In the genomic region with DNA sequence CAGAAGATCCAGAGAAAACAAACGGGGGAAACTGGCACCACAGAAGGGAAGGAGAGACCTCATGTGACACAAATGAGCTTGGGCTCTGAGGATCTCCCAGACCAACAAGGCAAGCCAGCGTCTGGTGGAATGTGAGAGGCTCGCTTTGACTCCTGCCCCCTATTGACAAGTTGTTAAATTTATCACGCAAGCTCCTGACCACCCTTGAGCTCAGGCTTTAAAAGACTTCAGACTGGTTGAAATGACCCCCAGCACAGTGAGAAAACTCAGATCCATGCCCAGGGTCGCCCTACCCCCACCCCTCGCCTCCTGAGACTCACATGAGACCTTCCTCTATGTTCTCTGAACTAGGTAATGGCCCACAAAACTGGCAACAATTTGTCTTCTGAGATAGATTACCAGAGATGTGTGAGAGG, we compare ENCODE assay signal across 8 mouse cellular contexts. TPM values are rescaled to one million over a fixed set of nuclear protein-coding genes. Genes with fewer than 3 reads are reported as not detected.
DNase-seq lines count a peak whose midpoint lies in the region; ATAC-seq and TF ChIP-seq lines count a peak whose summit lies in the region.

A gene (plus strand): TSS at position 242 of the 416 bp plus-strand sequence.

- WGBS in kidney, embryonic 16.5 days, result 2% methylated on average over 6 of the region's 6 CpGs
- WGBS in embryonic facial prominence, embryonic 14.5 days, result 3% methylated on average over 6 of the region's 6 CpGs
- 2% methylated on average over 6 of the region's 6 CpGs for WGBS in intestine, embryonic 16.5 days
- under 1% methylated on average over 6 of the region's 6 CpGs for WGBS in stomach, postnatal 0 days

- H3K4me3 ChIP-seq in kidney, embryonic 16.5 days (ENCODE audit: low read length), result peak within 1 kb of the TSS; percentile 56
- H3K4me3 ChIP-seq in embryonic facial prominence, embryonic 14.5 days (ENCODE audit: low read depth, low read length), result peak within 1 kb of the TSS; percentile 42
- peak within 1 kb of the TSS; percentile 50 for H3K4me3 ChIP-seq in intestine, embryonic 16.5 days (ENCODE audit: low read length)
- H3K4me3 ChIP-seq in stomach, postnatal 0 days (ENCODE audit: low read depth, low read length), result peak within 1 kb of the TSS; percentile 34

- peak; percentile 60 for TF ChIP-seq CTCF in stomach, postnatal 0 days (IDR thresholded peaks at IDR 0.05; ENCODE audit: low read depth)

- H3K9me3 ChIP-seq in kidney, embryonic 16.5 days (ENCODE audit: low read length), result no peaks in the 10 kb centered on the region
- H3K9me3 ChIP-seq in embryonic facial prominence, embryonic 14.5 days (ENCODE audit: control insufficient read depth, low read length), result no peaks in the 10 kb centered on the region
- no peaks in the 10 kb centered on the region for H3K9me3 ChIP-seq in intestine, embryonic 16.5 days (ENCODE audit: control insufficient read depth, low read length)
- H3K9me3 ChIP-seq in stomach, postnatal 0 days (ENCODE audit: control insufficient read depth, low read length), result no peaks in the 10 kb centered on the region

- DNase-seq in kidney, adult 11 months, result no peak
- peak; percentile 57 for DNase-seq in NIH3T3 (ENCODE audit: low read depth)
- peak; percentile 81 for DNase-seq in embryonic facial prominence, embryonic 14.5 days (ENCODE audit: low spot score)
- no peak for DNase-seq in stomach, postnatal 0 days (ENCODE audit: low spot score)
- no peak for DNase-seq in thymus, postnatal 25 days

- peak within 1 kb of the TSS; percentile 69 for H3K4me2 ChIP-seq in kidney, embryonic 16.5 days (replicated peaks; ENCODE audit: low read depth, low read length)
- peak within 1 kb of the TSS; percentile 57 for H3K4me2 ChIP-seq in embryonic facial prominence, embryonic 14.5 days (ENCODE audit: low read depth, low read length)
- H3K4me2 ChIP-seq in intestine, embryonic 16.5 days (ENCODE audit: low read depth, low read length), result peak within 1 kb of the TSS; percentile 59
- H3K4me2 ChIP-seq in stomach, postnatal 0 days (replicated peaks; ENCODE audit: low read depth), result peak within 1 kb of the TSS; percentile 56

- H3K4me1 ChIP-seq in kidney, embryonic 16.5 days (ENCODE audit: insufficient read depth, low read length), result peaks cover 9% of the 10 kb centered on the region
- peaks cover 7% of the 10 kb centered on the region for H3K4me1 ChIP-seq in embryonic facial prominence, embryonic 14.5 days (ENCODE audit: control insufficient read depth, insufficient read depth, low read length)
- peaks cover 4% of the 10 kb centered on the region; the same call in 1 of the 2 replicates for H3K4me1 ChIP-seq in intestine, embryonic 16.5 days (ENCODE audit: control insufficient read depth, insufficient read depth, low read length)
- no peaks in the 10 kb centered on the region for H3K4me1 ChIP-seq in stomach, postnatal 0 days (replicated peaks; ENCODE audit: control insufficient read depth, insufficient read depth)

- H3K27ac ChIP-seq in kidney, embryonic 16.5 days (ENCODE audit: low read length), result peak within 1 kb of the TSS; percentile 85
- peak within 1 kb of the TSS; percentile 82 for H3K27ac ChIP-seq in embryonic facial prominence, embryonic 14.5 days (replicated peaks; ENCODE audit: low read depth, low read length)
- H3K27ac ChIP-seq in intestine, embryonic 16.5 days (ENCODE audit: low read length), result peak within 1 kb of the TSS; percentile 65
- H3K27ac ChIP-seq in stomach, postnatal 0 days (replicated peaks), result peak within 1 kb of the TSS; percentile 26; the same call in 1 of the 2 replicates

- peaks cover 19% of the 10 kb centered on the region; the same call in 1 of the 2 replicates for H3K36me3 ChIP-seq in kidney, embryonic 16.5 days (ENCODE audit: insufficient read depth, low read length)
- peaks cover 28% of the 10 kb centered on the region for H3K36me3 ChIP-seq in embryonic facial prominence, embryonic 14.5 days (ENCODE audit: control insufficient read depth, insufficient read depth, low read length)
- H3K36me3 ChIP-seq in intestine, embryonic 16.5 days (ENCODE audit: control insufficient read depth, insufficient read depth, low read length), result peaks cover 4% of the 10 kb centered on the region; the same call in 1 of the 2 replicates
- peaks cover 3% of the 10 kb centered on the region; the same call in 1 of the 2 replicates for H3K36me3 ChIP-seq in stomach, postnatal 0 days (ENCODE audit: control insufficient read depth, insufficient read depth, low read length)

- peak; percentile 33; the same call in 1 of the 2 replicates for ATAC-seq in kidney, embryonic 16.5 days (ENCODE audit: low FRiP score, low TSS enrichment)
- peak; percentile 42 for ATAC-seq in embryonic facial prominence, embryonic 14.5 days (ENCODE audit: low read depth)
- peak; percentile 47; the same call in 1 of the 2 replicates for ATAC-seq in intestine, embryonic 16.5 days
- peak; percentile 61 for ATAC-seq in megakaryocyte, adult 5-6 weeks (ENCODE audit: poor library complexity, severe bottlenecking)
- ATAC-seq in stomach, postnatal 0 days (ENCODE audit: low FRiP score, low TSS enrichment), result peak; percentile 11; the same call in 1 of the 2 replicates

- no peaks in the 10 kb centered on the region for H3K27me3 ChIP-seq in kidney, embryonic 16.5 days (ENCODE audit: insufficient read depth, low read length)
- no peaks in the 10 kb centered on the region for H3K27me3 ChIP-seq in embryonic facial prominence, embryonic 14.5 days (replicated peaks; ENCODE audit: control insufficient read depth, insufficient read depth, low read length)
- no peaks in the 10 kb centered on the region for H3K27me3 ChIP-seq in intestine, embryonic 16.5 days (replicated peaks; ENCODE audit: control insufficient read depth, insufficient read depth, low read length)
- H3K27me3 ChIP-seq in stomach, postnatal 0 days (ENCODE audit: control insufficient read depth, insufficient read depth, low read length), result no peaks in the 10 kb centered on the region

- no peak for TF ChIP-seq EP300 in stomach, postnatal 0 days (optimal IDR thresholded peaks at IDR 0.05)

- peak within 1 kb of the TSS; percentile 68 for H3K9ac ChIP-seq in kidney, embryonic 16.5 days (replicated peaks; ENCODE audit: low read length)
- peak within 1 kb of the TSS; percentile 67 for H3K9ac ChIP-seq in embryonic facial prominence, embryonic 14.5 days (ENCODE audit: low read depth, low read length)
- H3K9ac ChIP-seq in intestine, embryonic 16.5 days (ENCODE audit: low read depth, low read length), result peak within 1 kb of the TSS; percentile 66
- peak within 1 kb of the TSS; percentile 47 for H3K9ac ChIP-seq in stomach, postnatal 0 days (ENCODE audit: low read length)

RNA-seq across cellular contexts. Expression of the gene that starts here (rescaled TPM):
- 4.3 and 6.7 TPM in 2 replicates for polyA plus RNA-seq in kidney, embryonic 16.5 days (2015; fragmentation: Nextera tagmentation; extraction: Ambion mirVana)
- 7.0 and 7.5 TPM in 2 replicates for polyA plus RNA-seq in embryonic facial prominence, embryonic 14.5 days (2014; fragmentation: Nextera tagmentation; extraction: Ambion mirVana)
- 4.1 TPM in 2 replicates for polyA plus RNA-seq in intestine, embryonic 16.5 days (2015; fragmentation: Nextera tagmentation; extraction: Ambion mirVana)
- total RNA-seq in megakaryocyte, adult 5-6 weeks (2015), result 2.3 and 2.5 TPM in 2 replicates
- total RNA-seq in megakaryocyte, adult 5-6 weeks (2017), result 0.33 and 0.45 TPM in 2 replicates
- polyA plus RNA-seq in stomach, postnatal 0 days (2015; fragmentation: Nextera tagmentation; extraction: Ambion mirVana), result 1.1 and 1.9 TPM in 2 replicates

Comparison
In these comparisons a context has a peak if more than half of its experiments do, and no peak if none do; other contexts are left out.
1. ATAC-seq: peak in every context shown above with its lines; median percentile 61 in megakaryocyte, adult 5-6 weeks; 47 in intestine, embryonic 16.5 days; 42 in embryonic facial prominence, embryonic 14.5 days; 33 in kidney, embryonic 16.5 days; 11 in stomach, postnatal 0 days.
2. H3K27ac ChIP-seq: peak in every context shown above with its lines; median percentile 85 in kidney, embryonic 16.5 days; 82 in embryonic facial prominence, embryonic 14.5 days; 65 in intestine, embryonic 16.5 days; 26 in stomach, postnatal 0 days.
3. DNase-seq: peak in NIH3T3 (single experiment) and embryonic facial prominence, embryonic 14.5 days (single experiment); none in kidney, adult 11 months (single experiment), stomach, postnatal 0 days (single experiment) and thymus, postnatal 25 days (single experiment).
4. Peak in every context shown above with its lines, with median percentiles within 50 percentile points of each other: H3K4me2 ChIP-seq, H3K4me3 ChIP-seq and H3K9ac ChIP-seq.